Mouse (Mus musculus) neural tube, embryonic 13.5 days (tissue): ENCODE measurements around the gene Padi2. TPM values are rescaled to one million over a fixed set of nuclear protein-coding genes. Genes with fewer than 3 reads are reported as not detected.

Experiments
- ATAC-seq: fragments of 200-750 bp; cut with Nextera tagmentation; 2 replicates; pipeline ENCODE4 v1.8.0; 2017; ENCODE audit warnings: low read depth, mild to moderate bottlenecking, moderate TSS enrichment, moderate library complexity
- H3K27ac ChIP-seq: fragments of 300-500 bp; sonication (generic); replicated peaks from 2 replicates; pipeline ENCODE4 v1.5.1; 2015; ENCODE audit warnings: moderate library complexity, mild to moderate bottlenecking, inconsistent platforms
- H3K27me3 ChIP-seq: fragments of 300-500 bp; sonication (generic); 2 replicates; pipeline ENCODE4 v1.6.1; 2015; ENCODE audit warnings: mild to moderate bottlenecking, inconsistent platforms
- H3K36me3 ChIP-seq: fragments of 300-500 bp; sonication (generic); 2 replicates; pipeline ENCODE4 v1.6.1; 2015; ENCODE audit warnings: mild to moderate bottlenecking, inconsistent platforms
- H3K4me1 ChIP-seq: fragments of 300-500 bp; sonication (generic); replicated peaks from 2 replicates; pipeline ENCODE4 v1.6.1; 2015; ENCODE audit warnings: inconsistent platforms
- H3K4me2 ChIP-seq: fragments of 300-500 bp; sonication (generic); 2 replicates; pipeline ENCODE4 v1.6.1; 2015; ENCODE audit warnings: inconsistent platforms, mild to moderate bottlenecking, moderate library complexity
- H3K4me3 ChIP-seq: fragments of 300-500 bp; sonication (generic); 2 replicates; pipeline ENCODE4 v1.5.1; 2015; ENCODE audit warnings: mild to moderate bottlenecking, inconsistent platforms
- H3K9ac ChIP-seq: fragments of 300-500 bp; sonication (generic); 2 replicates; pipeline ENCODE4 v1.6.1; 2015; ENCODE audit warnings: moderate library complexity, mild to moderate bottlenecking, inconsistent platforms
- H3K9me3 ChIP-seq: fragments of 300-500 bp; sonication (generic); 2 replicates; pipeline ENCODE4 v1.6.1; 2016; ENCODE audit warnings: inconsistent platforms
- WGBS: fragments of 180-500 bp; shearing (Covaris S2); methylation state at CpG from one replicate; pipeline ENCODE4 v1.1.7; 2015; 5-methylcytosine and 5-hydroxymethylcytosine counted together
- polyA plus RNA-seq: library from polyadenylated mRNA; unstranded; fragments of >200 nt; fragmentation: Nextera tagmentation; extraction: Ambion mirVana; gene quantifications from 2 replicates; pipeline ENCODE4 v1.2.1, GENCODE M21; 2015

Gene Padi2
- polyA plus RNA-seq, 1 experiment from 2014 or later, result 4.4 TPM

GRCm38 (mm10) chr4:140957131-140957702 lies 51.1 kb downstream of the Padi2 start:
- 10% methylated on average over 17 of the region's 17 CpGs for WGBS
- H3K36me3 ChIP-seq, result no peaks in the 10 kb centered on the region
- no peaks in the 10 kb centered on the region for H3K9me3 ChIP-seq
- peaks cover 12% of the 10 kb centered on the region for H3K27me3 ChIP-seq
- H3K27ac ChIP-seq, result 0 out of 2 replicates have a peak overlapping the region, but pooled peaks have one; percentile 2
- peaks cover 25% of the 10 kb centered on the region for H3K4me1 ChIP-seq
- no peak for ATAC-seq
- peak overlapping the region; percentile 75 for H3K4me2 ChIP-seq
- H3K4me3 ChIP-seq, result peak overlapping the region; percentile 44
- peak overlapping the region; percentile 70 for H3K9ac ChIP-seq

GRCm38 (mm10) chr4:140957725-140958124 lies 51.6 kb downstream of the Padi2 start:
- ATAC-seq, result no peak
- H3K4me1 ChIP-seq, result peaks cover 30% of the 10 kb centered on the region
- no peaks in the 10 kb centered on the region for H3K36me3 ChIP-seq
- 0 out of 2 replicates have a peak overlapping the region, but pooled peaks have one; percentile 2 for H3K27ac ChIP-seq
- WGBS, result under 1% methylated on average over 13 of the region's 13 CpGs
- peaks cover 12% of the 10 kb centered on the region for H3K27me3 ChIP-seq
- peak overlapping the region; percentile 44 for H3K4me3 ChIP-seq
- H3K4me2 ChIP-seq, result peak overlapping the region; percentile 75
- peak overlapping the region; percentile 70 for H3K9ac ChIP-seq
- H3K9me3 ChIP-seq, result no peaks in the 10 kb centered on the region

DNA sequence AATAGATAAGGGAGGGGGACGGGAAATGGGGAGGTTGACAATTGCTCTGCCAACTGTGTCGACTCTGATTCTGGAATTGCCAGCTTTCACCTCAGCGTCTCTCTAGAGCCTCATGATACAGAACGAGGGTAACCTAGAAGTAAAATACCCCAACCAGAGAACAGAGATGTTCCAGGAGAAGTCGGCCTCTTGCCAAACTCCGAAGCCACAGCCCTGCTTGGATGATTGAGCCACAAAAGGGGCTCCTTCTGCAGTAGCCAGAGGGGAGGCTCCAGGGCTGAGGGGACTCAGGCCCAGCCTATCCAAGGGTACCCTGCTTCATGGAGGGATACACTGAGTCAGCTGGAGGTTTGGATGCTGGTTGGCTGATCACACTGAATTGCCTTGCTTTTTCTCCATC lies 52.2 kb downstream of the Padi2 start:
- Histone ChIP-seq H3K9me3 (no peaks in the 10 kb centered on the region), H3K27ac (no peak overlapping the region), H3K4me3 (no peak overlapping the region), H3K4me2 (no peak overlapping the region), H3K36me3 (no peaks in the 10 kb centered on the region), H3K4me1 (peaks cover 36% of the 10 kb centered on the region), H3K27me3 (peaks cover 12% of the 10 kb centered on the region), H3K9ac (no peak overlapping the region)
- no peak for ATAC-seq
- 64% methylated on average over 6 of the region's 6 CpGs for WGBS

DNA sequence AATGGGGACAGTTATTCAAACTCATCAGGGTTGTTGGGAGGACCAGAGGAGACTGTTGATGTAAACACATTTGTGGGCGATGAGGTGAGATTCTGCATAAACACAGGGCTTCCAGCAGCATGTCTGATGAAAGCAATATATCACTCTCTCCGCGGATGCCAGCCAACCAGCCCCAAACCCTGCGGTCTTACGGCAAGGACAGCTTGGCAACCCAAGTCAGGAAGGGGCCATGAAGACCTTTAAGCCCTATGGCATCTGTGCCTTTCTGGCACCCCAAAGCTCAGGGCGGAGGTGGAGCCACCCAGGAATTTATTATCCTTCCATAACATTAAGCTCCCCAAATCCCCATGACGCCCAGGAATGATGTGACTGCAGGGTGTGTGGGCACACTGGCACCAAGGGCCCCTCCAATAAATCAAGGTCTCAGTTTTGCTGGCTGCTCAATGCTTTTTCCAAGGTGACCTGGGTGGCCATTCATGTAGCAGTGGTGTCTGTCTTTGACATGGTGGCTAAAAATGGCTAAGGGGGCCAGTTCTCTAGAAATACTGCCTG lies 53.1 kb downstream of the Padi2 start:
- Histone ChIP-seq H3K4me2 (no peak overlapping the region), H3K4me3 (no peak overlapping the region), H3K27me3 (peaks cover 12% of the 10 kb centered on the region), H3K4me1 (peaks cover 44% of the 10 kb centered on the region), H3K27ac (no peak overlapping the region), H3K9ac (no peak overlapping the region), H3K9me3 (no peaks in the 10 kb centered on the region), H3K36me3 (no peaks in the 10 kb centered on the region)
- ATAC-seq, result no peak
- 85% methylated on average over 7 of the region's 7 CpGs for WGBS

- no peak overlapping the region for H3K9ac ChIP-seq
- 83% methylated on average over 10 of the region's 10 CpGs for WGBS
These were observed 53.8 kb downstream of the Padi2 start for GRCm38 (mm10) chr4:140959715-140960479.

GRCm38 (mm10) chr4:140960781-140961466 lies 54.8 kb downstream of the Padi2 start, which contains the start of gene Sdhb:
Gene Sdhb (plus strand): TSS chr4:140961203.
- H3K27ac ChIP-seq, result peak within 1 kb of the TSS; percentile 93
- ATAC-seq, result peak; percentile 94
- H3K36me3 ChIP-seq, result 0 out of 2 replicates have a peak, but pooled peaks cover under 1% of the 10 kb centered on the region
- peaks cover 52% of the 10 kb centered on the region for H3K4me1 ChIP-seq
- H3K9ac ChIP-seq, result peak within 1 kb of the TSS; percentile 89
- peak within 1 kb of the TSS; percentile 94 for H3K4me3 ChIP-seq
- peak within 1 kb of the TSS; percentile 66 for H3K4me2 ChIP-seq
- H3K9me3 ChIP-seq, result no peaks in the 10 kb centered on the region
- peaks cover 5% of the 10 kb centered on the region for H3K27me3 ChIP-seq
- WGBS, result 3% methylated on average over 37 of the region's 37 CpGs

More at GRCm38 (mm10) chr4:140959715-140960479, 53.8 kb downstream of the Padi2 start:
- no peaks in the 10 kb centered on the region for H3K36me3 ChIP-seq
- no peak overlapping the region for H3K27ac ChIP-seq
- peaks cover 51% of the 10 kb centered on the region for H3K4me1 ChIP-seq
- H3K4me3 ChIP-seq, result no peak overlapping the region
- ATAC-seq, result no peak
- no peaks in the 10 kb centered on the region for H3K9me3 ChIP-seq
- H3K4me2 ChIP-seq, result peak overlapping the region; percentile 66; the same call in 1 of the 2 replicates
- peaks cover 12% of the 10 kb centered on the region for H3K27me3 ChIP-seq

DNA sequence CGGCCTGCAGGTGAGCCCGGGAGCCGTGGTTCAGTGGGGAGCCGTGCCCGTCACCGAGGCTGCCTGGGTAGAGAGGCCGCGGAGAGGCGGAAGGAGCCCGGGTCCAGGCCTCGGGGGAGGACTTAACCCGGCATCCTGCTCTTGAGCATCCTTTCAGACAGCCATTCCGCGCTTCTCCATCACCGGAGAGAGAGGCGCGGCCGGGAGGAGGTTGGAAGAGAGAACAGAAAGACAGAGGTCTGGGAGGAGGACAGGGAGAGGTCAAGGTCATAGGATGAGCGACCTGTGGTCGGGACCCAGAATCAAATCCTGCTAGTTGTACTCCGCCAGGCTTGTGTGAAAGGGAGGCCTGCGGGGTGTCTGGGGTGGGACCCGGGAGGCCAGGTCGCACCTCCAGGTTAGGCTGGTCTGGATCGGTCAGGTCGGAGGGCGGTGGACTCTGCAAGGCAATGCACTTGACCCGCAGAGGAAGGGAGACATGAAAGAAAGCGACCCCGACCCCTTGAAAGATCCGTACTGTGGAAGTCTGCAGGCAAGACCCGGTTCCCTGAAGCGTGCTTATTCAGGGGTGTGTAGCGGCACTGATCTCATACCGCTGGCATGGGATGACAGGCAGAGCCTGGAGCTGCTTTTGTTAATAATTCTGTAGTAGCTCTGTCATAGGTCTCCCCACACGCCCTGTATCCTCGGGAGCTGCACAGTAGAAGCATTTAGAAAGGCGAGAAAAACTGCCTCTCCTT lies 55.5 kb downstream of the Padi2 start:
- Histone ChIP-seq H3K27me3 (peaks cover 4% of the 10 kb centered on the region), H3K9ac (peak overlapping the region; percentile 89), H3K9me3 (no peaks in the 10 kb centered on the region), H3K4me2 (peak overlapping the region; percentile 66), H3K4me1 (peaks cover 51% of the 10 kb centered on the region), H3K27ac (peak overlapping the region; percentile 93), H3K4me3 (peak overlapping the region; percentile 94), H3K36me3 (peaks cover 8% of the 10 kb centered on the region)
- WGBS, result 1% methylated on average over 36 of the region's 38 CpGs
- ATAC-seq, result peak; percentile 38

DNA sequence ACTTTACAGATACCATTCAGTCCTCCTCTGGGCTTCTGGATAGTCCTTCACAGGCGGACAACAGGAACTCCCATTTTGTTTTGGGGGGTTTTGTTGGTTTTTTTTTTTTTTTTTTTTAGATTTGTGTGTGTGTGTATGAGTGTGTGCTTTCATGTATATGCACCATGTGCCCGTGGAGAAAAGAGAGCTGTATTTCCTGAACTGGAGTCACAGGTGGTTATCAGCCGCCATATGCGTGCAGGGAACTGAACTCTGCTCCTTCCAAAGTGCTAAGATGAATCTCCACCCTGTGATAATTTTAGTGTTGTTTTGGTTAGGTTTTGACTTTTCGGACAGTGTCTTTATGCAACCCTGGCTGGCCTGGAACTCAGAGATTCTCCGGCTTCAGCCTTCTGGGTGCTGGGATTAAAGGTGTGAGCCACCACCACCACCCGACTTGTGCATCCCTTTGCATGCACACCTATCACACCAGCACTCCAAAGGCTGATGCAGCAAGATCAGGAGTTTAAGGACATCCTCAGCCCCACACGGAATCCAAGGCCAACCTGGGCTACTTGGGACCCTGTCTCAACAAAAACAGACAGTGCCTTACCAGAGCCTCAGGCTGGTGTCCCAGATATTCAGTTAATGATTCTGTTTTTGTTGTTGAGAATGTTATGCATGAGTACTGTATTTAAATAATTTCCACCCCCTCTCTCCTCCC lies 56.2 kb downstream of the Padi2 start:
- Histone ChIP-seq H3K36me3 (peaks cover 15% of the 10 kb centered on the region), H3K9me3 (no peaks in the 10 kb centered on the region), H3K27me3 (no peaks in the 10 kb centered on the region), H3K4me2 (peak overlapping the region; percentile 66), H3K4me1 (peaks cover 44% of the 10 kb centered on the region), H3K27ac (no peak overlapping the region), H3K9ac (peak overlapping the region; percentile 89), H3K4me3 (peak overlapping the region; percentile 94)
- 78% methylated on average over 8 of the region's 8 CpGs for WGBS
- ATAC-seq, result no peak

DNA sequence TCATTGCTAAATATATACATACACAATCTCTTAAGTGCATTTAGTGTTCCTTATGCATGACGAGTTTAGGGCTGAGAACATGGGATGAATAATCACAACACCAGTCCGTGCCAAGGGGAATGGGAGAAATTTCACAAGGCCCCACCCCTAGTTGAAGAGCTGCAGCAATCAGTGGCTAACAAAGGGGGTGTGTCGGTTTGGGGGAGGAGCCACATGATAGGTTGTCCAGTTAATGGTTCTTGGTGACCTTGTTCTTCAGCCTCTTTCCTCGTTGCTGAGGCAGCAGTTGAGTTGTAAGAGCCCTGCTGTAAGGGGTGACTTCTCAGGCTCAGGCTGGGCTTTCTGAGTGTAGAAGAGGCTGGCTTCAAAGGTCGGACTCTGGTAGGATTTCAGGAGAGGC lies 56.8 kb downstream of the Padi2 start:
- peaks cover 21% of the 10 kb centered on the region for H3K36me3 ChIP-seq
- ATAC-seq, result no peak
- H3K4me3 ChIP-seq, result peak overlapping the region; percentile 94; the same call in 1 of the 2 replicates
- H3K4me1 ChIP-seq, result peaks cover 39% of the 10 kb centered on the region
- H3K4me2 ChIP-seq, result peak overlapping the region; percentile 66
- H3K27me3 ChIP-seq, result no peaks in the 10 kb centered on the region
- 40% methylated on average over 5 of the region's 5 CpGs for whole genome bisulfite sequencing
- H3K9ac ChIP-seq, result peak overlapping the region; percentile 17; the same call in 1 of the 2 replicates
- no peak overlapping the region for H3K27ac ChIP-seq
- H3K9me3 ChIP-seq, result no peaks in the 10 kb centered on the region

DNA sequence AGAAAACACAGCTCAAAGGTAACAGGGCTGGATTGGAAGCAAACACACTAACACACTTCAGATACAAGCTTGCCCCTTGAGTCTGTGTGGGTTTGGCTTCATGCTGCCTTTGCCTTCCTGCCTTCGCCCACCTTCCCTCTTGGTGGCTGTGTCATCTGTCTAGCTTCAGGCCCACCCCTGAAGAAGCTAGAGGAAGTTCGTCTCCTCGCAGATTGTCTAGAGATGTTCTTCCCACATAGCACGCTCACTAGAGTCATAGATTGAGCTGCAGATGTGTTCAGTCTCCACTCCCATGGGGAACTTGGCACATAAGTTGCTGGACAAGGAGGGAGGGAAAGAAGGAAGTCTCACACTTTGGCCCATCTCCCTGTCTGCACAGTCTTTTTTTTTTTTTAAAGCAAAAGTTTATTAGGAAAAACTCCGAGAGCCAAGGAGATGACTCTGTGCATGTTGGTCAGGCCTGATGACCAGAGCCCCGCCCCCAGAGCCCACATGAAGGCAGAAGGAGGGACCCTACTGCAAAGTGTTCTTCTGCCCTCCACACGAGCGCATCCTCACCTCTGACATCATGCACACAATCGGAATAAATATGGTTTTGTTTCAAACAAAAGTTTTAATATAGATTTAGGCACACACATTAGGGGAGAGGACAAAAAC lies 57.9 kb downstream of the Padi2 start:
- Histone ChIP-seq H3K4me3 (no peak overlapping the region), H3K36me3 (peaks cover 30% of the 10 kb centered on the region), H3K4me1 (peaks cover 39% of the 10 kb centered on the region), H3K9ac (no peak overlapping the region), H3K27me3 (no peaks in the 10 kb centered on the region), H3K4me2 (no peak overlapping the region), H3K27ac (0 out of 2 replicates have a peak overlapping the region, but pooled peaks have one; percentile 9), H3K9me3 (no peaks in the 10 kb centered on the region)
- 83% methylated on average over 9 of the region's 9 CpGs for WGBS
- ATAC-seq, result no peak
